Mouse (Mus musculus): ENCODE measurements around the gene Sntb2. TPM values are rescaled to one million over a fixed set of nuclear protein-coding genes. Genes with fewer than 3 reads are reported as not detected.

Gene Sntb2
- total and polyA plus RNA-seq, 3 experiments, result 0.86 to 2.3 (median 1.3) TPM

- TF ChIP-seq TCF12 (IDR thresholded peaks at IDR 0.05; ENCODE audit: low read depth, low read length), result 0 out of 2 replicates have a peak, but pooled peaks have one; percentile 23
- TF ChIP-seq E2F4 (IDR thresholded peaks at IDR 0.05; ENCODE audit: insufficient replicate concordance, low read depth, low read length), result no peak
- no peak for TF ChIP-seq JUND (conservative IDR thresholded peaks at IDR 0.05; ENCODE audit: low read depth, low read length)
- no peak for TF ChIP-seq ETS1 (conservative IDR thresholded peaks at IDR 0.05; ENCODE audit: low read depth, low read length)
- TF ChIP-seq JUN (IDR thresholded peaks at IDR 0.05; ENCODE audit: insufficient read depth, low read depth, low read length), result no peak
- no peak for TF ChIP-seq PAX5 (IDR thresholded peaks at IDR 0.05; ENCODE audit: low read length)
- no peak for TF ChIP-seq MAFK (IDR thresholded peaks at IDR 0.05; ENCODE audit: insufficient replicate concordance, low read length)
- no peak for TF ChIP-seq POLR2AphosphoS2 (IDR thresholded peaks at IDR 0.05; ENCODE audit: low read depth, low read length)
- TF ChIP-seq GABPA (IDR thresholded peaks at IDR 0.05; ENCODE audit: insufficient replicate concordance, low read depth, low read length), result no peak
- 0 out of 2 replicates have a peak, but pooled peaks have one; percentile 10 for TF ChIP-seq CHD2 (IDR thresholded peaks at IDR 0.05; ENCODE audit: low read length)
- peak; percentile 73 for TF ChIP-seq BHLHE40 (IDR thresholded peaks at IDR 0.05; ENCODE audit: low read depth, low read length)
- TF ChIP-seq ELF1 (IDR thresholded peaks at IDR 0.05; ENCODE audit: low read depth, low read length), result no peak
- no peak for TF ChIP-seq NELFE (IDR thresholded peaks at IDR 0.05; ENCODE audit: low read depth, low read length)
- TF ChIP-seq ZKSCAN1 (IDR thresholded peaks at IDR 0.05; ENCODE audit: borderline replicate concordance, low read depth, low read length), result no peak
- TF ChIP-seq CHD1 (IDR thresholded peaks at IDR 0.05; ENCODE audit: low read depth, low read length), result no peak
- TF ChIP-seq MYC (IDR thresholded peaks at IDR 0.05; ENCODE audit: low read depth, low read length), result peak; percentile 98
- TF ChIP-seq USF1 (IDR thresholded peaks at IDR 0.05; ENCODE audit: low read depth, low read length), result peak; percentile 65
Measured at GRCm38 (mm10) chr8:106892210-106892805, 43.2 kb upstream of the Sntb2 start (continued).

GRCm38 (mm10) chr8:106892806-106893451 lies 42.6 kb upstream of the Sntb2 start:
- Histone ChIP-seq H3K9me3 (replicated peaks; ENCODE audit: low read length) (no peaks in the 10 kb centered on the region), H3K4me2 (ENCODE audit: insufficient read depth, low read depth, poor library complexity, severe bottlenecking) (peak overlapping the region; percentile 83; the same call in 1 of the 2 replicates), H3K27ac (ENCODE audit: insufficient read depth, low read depth) (peak overlapping the region; percentile 72), H3K36me3 (replicated peaks in 1 of 2; ENCODE audit: control insufficient read depth in 1 of 2, insufficient read depth in 1 of 2, low read length in 1 of 2) (peaks cover 21 to 55% of the 10 kb centered on the region in 2 experiments), H3K4me3 (replicated peaks in 1 of 3; ENCODE audit: low read depth in 2 of 3, low read length in 2 of 3, poor library complexity in 1 of 3) (peak overlapping the region; percentile 83 to 99 (median 87)), H3K27me3 (replicated peaks) (no peaks in the 10 kb centered on the region), H3K79me2 (replicated peaks; ENCODE audit: control insufficient read depth, extremely low read depth, insufficient read depth, poor library complexity, severe bottlenecking) (peaks cover 80% of the 10 kb centered on the region), H3K4me1 (ENCODE audit: control insufficient read depth in 1 of 2, insufficient read depth in 2 of 2) (peaks cover 21 to 63% of the 10 kb centered on the region in 2 experiments), H3K9ac (ENCODE audit: insufficient read depth, low read depth) (peak overlapping the region; percentile 92)
- in situ Hi-C loops (cut with MboI; ENCODE audit: low pct_ligation_motif_present, low pct_unique_long_range_greater_than_20kb, low sequenced_read_pairs) (no loop called here), dilution Hi-C loops (cut with MboI; ENCODE audit: extremely low pct_ligation_motif_present, extremely low pct_unique_long_range_greater_than_20kb, low sequenced_read_pairs) (no loop called here)
- DNase-seq (ENCODE audit: extremely low read depth), result peak; percentile 35
- TF ChIP-seq MAZ (IDR thresholded peaks at IDR 0.05; ENCODE audit: low read depth, low read length), result no peak; the same call in 1 of the 2 replicates
- peak; percentile 24; the same call in 1 of the 2 replicates for TF ChIP-seq SIN3A (IDR thresholded peaks at IDR 0.05; ENCODE audit: low read length)
- TF ChIP-seq NELFE (IDR thresholded peaks at IDR 0.05; ENCODE audit: low read depth, low read length), result 0 out of 2 replicates have a peak, but pooled peaks have one; percentile 28
- peak; percentile 50; the same call in 1 of the 2 replicates for TF ChIP-seq HCFC1 (IDR thresholded peaks at IDR 0.05; ENCODE audit: low read depth, low read length)
- TF ChIP-seq MAX (IDR thresholded peaks at IDR 0.05; ENCODE audit: low read length), result 0 out of 2 replicates have a peak, but pooled peaks have one; percentile 35
- TF ChIP-seq ZNF384 (IDR thresholded peaks at IDR 0.05; ENCODE audit: low read depth, low read length), result no peak
- 0 out of 2 replicates have a peak, but pooled peaks have one; percentile 18 for TF ChIP-seq RCOR1 (conservative IDR thresholded peaks at IDR 0.05; ENCODE audit: low read depth, low read length)
- peak; percentile 39 for TF ChIP-seq UBTF (IDR thresholded peaks at IDR 0.05; ENCODE audit: low read depth, low read length)
- TF ChIP-seq CHD1 (IDR thresholded peaks at IDR 0.05; ENCODE audit: low read depth, low read length), result peak; percentile 55; the same call in 1 of the 2 replicates
- TF ChIP-seq MXI1 (IDR thresholded peaks at IDR 0.05; ENCODE audit: low read depth, low read length), result no peak; the same call in 1 of the 2 replicates

All from CH12.LX (cell line).